Mouse (Mus musculus) small intestine, adult 2 months (tissue): Measurements from ENCODE around the gene 4930402F06Rik. TPM values are rescaled to one million over a fixed set of nuclear protein-coding genes. Genes with fewer than 3 reads are reported as not detected.

Experiments
- H3K27ac ChIP-seq: fragments of 200-500 bp; 2 replicates; pipeline ENCODE4 v1.5.1; 2012; ENCODE audit warnings: low read depth, low read length, control low read depth, inconsistent platforms; ENCODE audit not compliant: insufficient read depth
- H3K27me3 ChIP-seq: fragments of 200-500 bp; 2 replicates; pipeline ENCODE4 v1.6.1; 2012; ENCODE audit warnings: mild to moderate bottlenecking, moderate library complexity, low read length, inconsistent platforms; ENCODE audit not compliant: control insufficient read depth, insufficient read depth
- H3K36me3 ChIP-seq: fragments of 200-500 bp; 2 replicates; pipeline ENCODE4 v1.6.1; 2012; ENCODE audit warnings: mild to moderate bottlenecking, low read length, control low read depth, inconsistent platforms; ENCODE audit not compliant: control insufficient read depth, insufficient read depth
- H3K4me1 ChIP-seq: fragments of 200-500 bp; 2 replicates; pipeline ENCODE4 v1.6.1; 2012; ENCODE audit warnings: low read length, inconsistent platforms, mixed read lengths; ENCODE audit not compliant: control insufficient read depth, insufficient read depth, insufficient read length
- H3K4me3 ChIP-seq: fragments of 200-500 bp; 2 replicates; pipeline ENCODE4 v1.5.1; 2012; ENCODE audit warnings: low read depth, mild to moderate bottlenecking, control low read depth, inconsistent platforms, low read length, moderate library complexity
- CTCF ChIP-seq: fragments of 200-500 bp; IDR thresholded peaks from 2 replicates; pipeline ENCODE4 v1.5.1; 2012; ENCODE audit warnings: low read depth, mild to moderate bottlenecking, control low read depth, inconsistent platforms, low read length, moderate library complexity, mixed read lengths; ENCODE audit not compliant: insufficient replicate concordance, insufficient read length; ENCODE audit errors: extremely low read depth
- POLR2A ChIP-seq: fragments of 200-500 bp; IDR thresholded peaks from 2 replicates; pipeline ENCODE4 v1.6.1; 2012; ENCODE audit warnings: low read depth, mild to moderate bottlenecking, control low read depth, inconsistent platforms, low read length, moderate library complexity
- WGBS: fragments of 180-500 bp; shearing (Covaris S2); methylation state at CpG from one replicate; pipeline ENCODE4 v1.1.7; 2018; 5-methylcytosine and 5-hydroxymethylcytosine counted together
- polyA plus RNA-seq: library from polyadenylated mRNA; depleted of rRNA; stranded (reverse); fragments of >200 nt; gene quantifications from 2 replicates; pipeline ENCODE4 v1.2.3, GENCODE M21; 2012

4930402F06Rik gene
- polyA plus RNA-seq, 1 experiment, result not detected

DNA sequence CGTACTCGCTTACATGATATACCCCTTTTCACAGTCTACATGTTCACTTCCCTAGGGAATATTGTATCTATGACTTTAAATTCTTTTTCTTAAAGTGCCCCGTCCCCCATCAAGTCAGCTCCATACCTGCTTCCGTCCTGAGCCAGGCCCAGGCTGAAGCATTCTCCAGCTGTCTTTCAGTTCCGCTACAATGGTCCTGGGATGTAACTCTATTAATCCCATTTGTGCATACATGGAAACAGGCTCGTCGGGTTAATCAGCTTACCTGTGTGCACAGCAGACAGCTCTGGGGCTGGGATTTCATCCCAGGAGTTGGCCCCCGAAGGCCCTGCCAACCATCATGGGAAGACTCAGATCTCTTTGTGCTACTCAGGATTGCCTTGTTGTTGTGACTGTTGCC is 33.8 kb upstream of the 4930402F06Rik start:
- Histone ChIP-seq H3K27ac (no peak overlapping the region), H3K27me3 (no peaks in the 10 kb centered on the region), H3K4me1 (peaks cover 5% of the 10 kb centered on the region; the same call in 1 of the 2 replicates), H3K36me3 (no peaks in the 10 kb centered on the region), H3K4me3 (no peak overlapping the region)
- TF ChIP-seq CTCF (no peak), POLR2A (no peak)
- 82% methylated on average over 8 of the region's 8 CpGs for WGBS

DNA sequence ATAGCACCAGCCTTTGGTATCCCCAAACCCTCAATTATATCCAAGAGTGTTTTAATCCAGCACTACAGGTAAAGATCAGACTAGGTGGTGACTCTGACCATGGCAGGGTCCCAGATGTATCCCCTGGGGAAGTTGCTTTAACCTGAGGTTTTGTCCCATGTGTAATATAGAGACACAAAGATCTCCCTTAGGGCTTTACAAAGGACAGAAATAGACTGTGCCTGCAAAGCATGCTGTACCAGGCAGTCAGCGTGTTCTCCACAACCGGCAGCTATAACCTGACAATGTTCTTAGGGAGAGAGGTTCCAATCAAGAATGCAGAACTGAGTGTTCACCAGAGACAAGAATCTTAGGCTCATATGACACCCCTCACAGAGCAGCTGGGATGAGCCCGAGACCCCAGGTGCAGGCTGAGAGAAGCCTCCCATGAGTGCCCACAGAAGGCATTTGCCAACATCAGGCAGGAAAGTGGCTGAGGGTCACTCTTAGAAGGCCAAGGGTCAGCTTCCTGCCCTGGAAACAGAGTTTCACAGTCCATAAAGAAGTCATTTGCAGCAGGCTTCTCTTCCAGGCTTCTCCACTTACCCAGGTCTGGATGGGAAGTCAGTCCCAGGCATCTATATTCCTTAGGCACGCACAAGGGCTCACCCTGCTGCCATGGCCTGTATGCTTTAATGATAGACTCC is 31.8 kb upstream of the 4930402F06Rik start:
- WGBS, result 84% methylated on average over 4 of the region's 4 CpGs
- 0 out of 2 replicates have a peak, but pooled peaks cover 3% of the 10 kb centered on the region for H3K4me1 ChIP-seq
- H3K27me3 ChIP-seq, result no peaks in the 10 kb centered on the region
- TF ChIP-seq POLR2A (no peak), CTCF (no peak)
- no peak overlapping the region for H3K4me3 ChIP-seq
- H3K27ac ChIP-seq, result no peak overlapping the region
- no peaks in the 10 kb centered on the region for H3K36me3 ChIP-seq

DNA sequence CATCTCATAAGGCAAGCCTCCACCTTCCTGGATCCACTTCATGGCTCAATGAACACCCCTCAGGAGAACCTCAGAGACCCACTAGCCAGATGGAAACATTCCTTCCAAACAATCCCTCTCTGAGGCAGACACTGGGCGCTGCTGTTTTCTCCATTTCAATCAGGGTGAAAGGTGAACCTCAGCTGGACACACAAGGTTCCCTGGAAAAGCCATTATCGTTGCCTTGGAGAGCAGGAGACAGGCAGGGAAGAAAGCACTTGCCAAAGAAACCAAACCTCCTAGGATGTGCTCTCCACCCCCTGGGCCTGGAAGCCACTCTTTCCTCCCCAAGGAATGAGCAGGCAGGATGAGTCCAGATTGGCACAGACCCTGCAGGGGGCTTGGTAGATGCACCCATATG is 30.6 kb upstream of the 4930402F06Rik start:
- TF ChIP-seq CTCF, result no peak
- no peak for TF ChIP-seq POLR2A
- WGBS, result 45% methylated on average over 2 of the region's 2 CpGs
- H3K27me3 ChIP-seq, result no peaks in the 10 kb centered on the region
- H3K27ac ChIP-seq, result no peak overlapping the region
- H3K4me3 ChIP-seq, result no peak overlapping the region
- H3K36me3 ChIP-seq, result no peaks in the 10 kb centered on the region
- H3K4me1 ChIP-seq, result no peaks in the 10 kb centered on the region

GRCm38 (mm10) chr2:35423711-35424339 is 26.9 kb upstream of the 4930402F06Rik start:
- Histone ChIP-seq H3K27ac (no peak overlapping the region), H3K4me3 (no peak overlapping the region), H3K27me3 (no peaks in the 10 kb centered on the region), H3K4me1 (no peaks in the 10 kb centered on the region), H3K36me3 (peaks cover 1% of the 10 kb centered on the region; the same call in 1 of the 2 replicates)
- WGBS, result 100% methylated on average over 1 of the region's 1 CpGs
- TF ChIP-seq POLR2A, result no peak
- no peak for TF ChIP-seq CTCF

GRCm38 (mm10) chr2:35422384-35422783 is 25.4 kb upstream of the 4930402F06Rik start:
- 86% methylated on average over 3 of the region's 3 CpGs for WGBS
- Histone ChIP-seq H3K27me3 (no peaks in the 10 kb centered on the region), H3K4me3 (no peak overlapping the region), H3K36me3 (peaks cover 1% of the 10 kb centered on the region; the same call in 1 of the 2 replicates), H3K27ac (no peak overlapping the region), H3K4me1 (no peaks in the 10 kb centered on the region)
- no peak for TF ChIP-seq POLR2A
- TF ChIP-seq CTCF, result no peak

- H3K4me1 ChIP-seq, result no peaks in the 10 kb centered on the region
- TF ChIP-seq CTCF, result no peak
- no peak for TF ChIP-seq POLR2A
- 27% methylated on average over 1 of the region's 1 CpGs for WGBS
- no peak overlapping the region for H3K4me3 ChIP-seq
- H3K36me3 ChIP-seq, result peaks cover 1% of the 10 kb centered on the region; the same call in 1 of the 2 replicates
- H3K27me3 ChIP-seq, result no peaks in the 10 kb centered on the region
- no peak overlapping the region for H3K27ac ChIP-seq
Measured at GRCm38 (mm10) chr2:35420681-35421080, 23.7 kb upstream of the 4930402F06Rik start.

GRCm38 (mm10) chr2:35419671-35420070 is 22.7 kb upstream of the 4930402F06Rik start:
- no peaks in the 10 kb centered on the region for H3K4me1 ChIP-seq

DNA sequence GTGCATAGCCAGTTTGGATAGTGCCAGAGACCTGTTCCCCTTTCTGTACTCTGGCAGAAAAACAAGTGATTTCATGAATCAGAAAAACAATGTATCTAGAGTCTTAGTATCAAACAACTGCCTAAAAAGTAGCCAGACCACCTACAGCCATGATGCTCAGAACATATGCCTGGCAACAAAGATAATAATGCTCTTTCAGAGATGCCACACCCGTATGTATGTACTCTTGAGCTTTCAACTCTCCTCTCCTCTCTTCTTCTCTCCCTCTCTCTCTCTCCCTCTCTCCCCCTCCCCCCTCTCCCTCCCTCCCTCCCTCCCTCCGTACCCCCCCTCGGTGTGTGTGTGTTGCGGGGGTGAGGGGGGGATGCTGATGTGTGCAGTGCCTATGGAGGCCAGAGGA is 22.3 kb upstream of the 4930402F06Rik start:
- no peak for TF ChIP-seq CTCF
- TF ChIP-seq POLR2A, result no peak
- WGBS, result 89% methylated on average over 4 of the region's 4 CpGs
- no peaks in the 10 kb centered on the region for H3K27me3 ChIP-seq

More at GRCm38 (mm10) chr2:35419671-35420070, 22.7 kb upstream of the 4930402F06Rik start:
- no peaks in the 10 kb centered on the region for H3K27me3 ChIP-seq
- TF ChIP-seq POLR2A (no peak), CTCF (no peak)
- H3K27ac ChIP-seq, result no peak overlapping the region
- peaks cover 1% of the 10 kb centered on the region; the same call in 1 of the 2 replicates for H3K36me3 ChIP-seq
- WGBS, result 91% methylated on average over 2 of the region's 2 CpGs
- H3K4me3 ChIP-seq, result no peak overlapping the region

More for the DNA sequence above, 22.3 kb upstream of the 4930402F06Rik start:
- Histone ChIP-seq H3K4me1 (no peaks in the 10 kb centered on the region), H3K27ac (no peak overlapping the region), H3K36me3 (peaks cover 1% of the 10 kb centered on the region; the same call in 1 of the 2 replicates), H3K4me3 (no peak overlapping the region)
